Mouse (Mus musculus): ENCODE measurements around the gene Pgm2.

DNA sequence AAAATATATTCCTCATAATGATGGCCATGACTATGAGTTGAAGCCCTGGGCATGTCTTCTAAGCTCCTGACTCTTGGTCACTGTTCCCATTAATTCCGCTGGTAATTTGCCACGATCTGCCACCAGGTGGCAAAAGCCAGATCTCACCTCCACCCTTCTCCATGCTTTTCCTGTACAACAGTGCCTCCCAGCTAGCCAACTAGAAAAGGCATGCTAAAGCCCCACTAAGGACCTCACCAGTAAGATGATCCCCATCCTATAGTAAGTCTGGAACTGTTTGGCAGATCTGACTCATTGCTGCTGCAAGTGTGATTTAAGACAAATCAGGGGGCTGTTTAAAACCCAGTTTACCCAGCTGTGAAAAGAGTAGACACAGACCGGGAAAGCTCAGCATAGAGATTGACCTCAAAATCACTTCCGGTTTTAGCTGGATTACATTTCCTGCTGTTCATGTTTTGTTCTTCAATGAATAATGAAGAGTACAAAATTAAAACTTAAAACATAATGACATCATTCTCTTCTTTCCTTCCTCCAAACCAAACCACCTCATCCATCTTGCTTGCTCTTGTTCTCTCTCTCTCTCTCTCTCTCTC is 22.6 kb upstream of the Pgm2 start:
- TF ChIP-seq POLR2A (IDR thresholded peaks at IDR 0.05; ENCODE audit: low read depth, low read length) (no peak), CTCF (conservative IDR thresholded peaks at IDR 0.05; ENCODE audit: insufficient read depth, insufficient read length, low read depth, low read length) (peak; percentile 100)
